Mouse (Mus musculus): ENCODE measurements around the gene Prss27. TPM values are rescaled to one million over a fixed set of nuclear protein-coding genes. Genes with fewer than 3 reads are reported as not detected.
A peak's percentile ranks its signal among the peaks of the same experiment; 100 is the strongest.
"Not testable (repeated sequence)": the region's sequence is repeated elsewhere in the genome, so short reads cannot be mapped to it uniquely, and the experiment has no call there.

Prss27 gene
- total RNA-seq, 2 experiments from 2014 or later = not detected

GRCm38 (mm10) chr17:24029477-24029876 lies 8.5 kb upstream of the Prss27 start:
- DNase-seq (ENCODE audit: low spot score in 2 of 2) = no peak

GRCm38 (mm10) chr17:24030551-24030950 lies 7.4 kb upstream of the Prss27 start:
- no peak for DNase-seq (ENCODE audit: low spot score in 2 of 2)

- no peak for DNase-seq (ENCODE audit: low spot score in 2 of 2)
Observed at GRCm38 (mm10) chr17:24035087-24035486, 2.9 kb upstream of the Prss27 start.

GRCm38 (mm10) chr17:24036954-24037353 lies 990 bp upstream of the Prss27 start:
- DNase-seq (ENCODE audit: low spot score in 2 of 2) = no peak

- DNase-seq (ENCODE audit: low spot score in 2 of 2) = no peak
Observed at GRCm38 (mm10) chr17:24037360-24037759, 584 bp upstream of the Prss27 start.

- DNase-seq (ENCODE audit: low spot score in 2 of 2) = no peak
Observed at GRCm38 (mm10) chr17:24044482-24044881, 6.5 kb downstream of the Prss27 start.

GRCm38 (mm10) chr17:24045608-24046007 lies 7.7 kb downstream of the Prss27 start:
- no peak for DNase-seq (ENCODE audit: low spot score in 2 of 2)

GRCm38 (mm10) chr17:24046026-24046425 lies 8.1 kb downstream of the Prss27 start:
- no peak for DNase-seq (ENCODE audit: low spot score in 2 of 2)

GRCm38 (mm10) chr17:24048053-24048452 lies 10.1 kb downstream of the Prss27 start:
- DNase-seq (ENCODE audit: low spot score in 2 of 2) = no peak

GRCm38 (mm10) chr17:24049008-24049407 lies 11.1 kb downstream of the Prss27 start:
- DNase-seq (ENCODE audit: low spot score in 2 of 2) = no peak

GRCm38 (mm10) chr17:24056636-24057625 lies 19.0 kb downstream of the Prss27 start:
- DNase-seq (ENCODE audit: low spot score in 2 of 2) = no peak

- no peak for DNase-seq (ENCODE audit: low spot score in 2 of 2)
Observed at GRCm38 (mm10) chr17:24057730-24058245, 19.8 kb downstream of the Prss27 start.

GRCm38 (mm10) chr17:24062459-24063155 lies 24.7 kb downstream of the Prss27 start:
- no peak for DNase-seq (ENCODE audit: low spot score in 2 of 2)

GRCm38 (mm10) chr17:24068271-24068670 lies 30.3 kb downstream of the Prss27 start:
- no peak for DNase-seq (ENCODE audit: low spot score in 2 of 2)

GRCm38 (mm10) chr17:24069531-24069930 lies 31.6 kb downstream of the Prss27 start:
- DNase-seq (ENCODE audit: low spot score in 2 of 2) = no peak

GRCm38 (mm10) chr17:24072919-24073696 lies 35.2 kb downstream of the Prss27 start, which contains the start of gene Kctd5:
Gene Kctd5, minus strand, starts transcription at chr17:24073485.
- peak; percentile 90 to 93 for DNase-seq (ENCODE audit: low spot score in 2 of 2)

GRCm38 (mm10) chr17:24077101-24077500 lies 39.2 kb downstream of the Prss27 start:
- no peak for DNase-seq (ENCODE audit: low spot score in 2 of 2)

- DNase-seq (ENCODE audit: low spot score in 2 of 2) = no peak
Observed at GRCm38 (mm10) chr17:24084593-24084992, 46.6 kb downstream of the Prss27 start.

- not testable (repeated sequence) for DNase-seq (ENCODE audit: low spot score in 2 of 2)
Observed at GRCm38 (mm10) chr17:24086399-24086798, 48.5 kb downstream of the Prss27 start.

- no peak for DNase-seq (ENCODE audit: low spot score in 2 of 2)
Observed at GRCm38 (mm10) chr17:24090575-24090974, 52.6 kb downstream of the Prss27 start.
